Mouse (Mus musculus): ENCODE measurements around the gene Mapk8ip3. TPM values are rescaled to one million over a fixed set of nuclear protein-coding genes. Genes with fewer than 3 reads are reported as not detected.

Gene Mapk8ip3
- polyA plus RNA-seq, 1 experiment from 2014 or later, result 31.1 TPM

- no peak overlapping the region for H3K4me2 ChIP-seq
- H3K36me3 ChIP-seq, result peaks cover 52% of the 10 kb centered on the region
- WGBS, result 87% methylated on average over 19 of the region's 19 CpGs
- no peaks in the 10 kb centered on the region for H3K27me3 ChIP-seq
- no peaks in the 10 kb centered on the region for H3K9me3 ChIP-seq (replicated peaks)
- no peak overlapping the region for H3K27ac ChIP-seq
- H3K9ac ChIP-seq, result no peak overlapping the region
- no peak overlapping the region for H3K4me3 ChIP-seq (replicated peaks)
- no peak for ATAC-seq (replicated peaks; ENCODE audit: low FRiP score)
- H3K4me1 ChIP-seq, result peaks cover 37% of the 10 kb centered on the region
Observed at GRCm38 (mm10) chr17:24890151-24891092, 46.4 kb downstream of the Mapk8ip3 start.

- no peak for ATAC-seq (replicated peaks; ENCODE audit: low FRiP score)
- Histone ChIP-seq H3K4me1 (peaks cover 35% of the 10 kb centered on the region), H3K36me3 (peaks cover 58% of the 10 kb centered on the region), H3K27ac (no peak overlapping the region), H3K4me3 (replicated peaks) (no peak overlapping the region), H3K9ac (no peak overlapping the region), H3K27me3 (no peaks in the 10 kb centered on the region), H3K4me2 (no peak overlapping the region), H3K9me3 (replicated peaks) (no peaks in the 10 kb centered on the region)
- 88% methylated on average over 3 of the region's 3 CpGs for WGBS
Observed at GRCm38 (mm10) chr17:24888862-24889261, 47.9 kb downstream of the Mapk8ip3 start.

GRCm38 (mm10) chr17:24887291-24888080 is 49.3 kb downstream of the Mapk8ip3 start:
- H3K9ac ChIP-seq, result peak overlapping the region; percentile 83
- H3K4me3 ChIP-seq (replicated peaks), result peak overlapping the region; percentile 95
- peak overlapping the region; percentile 89 for H3K4me2 ChIP-seq
- peaks cover 29% of the 10 kb centered on the region for H3K4me1 ChIP-seq
- no peak for ATAC-seq (replicated peaks; ENCODE audit: low FRiP score)
- no peaks in the 10 kb centered on the region for H3K9me3 ChIP-seq (replicated peaks)
- WGBS, result 57% methylated on average over 18 of the region's 18 CpGs
- H3K27me3 ChIP-seq, result no peaks in the 10 kb centered on the region
- H3K27ac ChIP-seq, result peak overlapping the region; percentile 81
- peaks cover 58% of the 10 kb centered on the region for H3K36me3 ChIP-seq

- H3K4me3 ChIP-seq (replicated peaks), result peak overlapping the region; percentile 95
- H3K36me3 ChIP-seq, result peaks cover 56% of the 10 kb centered on the region
- H3K27ac ChIP-seq, result peak overlapping the region; percentile 81
- peaks cover 30% of the 10 kb centered on the region for H3K4me1 ChIP-seq
- H3K27me3 ChIP-seq, result no peaks in the 10 kb centered on the region
- H3K9me3 ChIP-seq (replicated peaks), result no peaks in the 10 kb centered on the region
- WGBS, result under 1% methylated on average over 18 of the region's 18 CpGs
- H3K4me2 ChIP-seq, result peak overlapping the region; percentile 89
- peak; percentile 41 for ATAC-seq (replicated peaks; ENCODE audit: low FRiP score)
- peak overlapping the region; percentile 83 for H3K9ac ChIP-seq
Observed at GRCm38 (mm10) chr17:24886932-24887271, 49.9 kb downstream of the Mapk8ip3 start.

GRCm38 (mm10) chr17:24886134-24886931 is 50.4 kb downstream of the Mapk8ip3 start, which contains the start of the genes Nubp2 and Spsb3:
Nubp2 (minus strand) TSS chr17:24886349.
Spsb3 (plus strand) TSS chr17:24886643.
- no peaks in the 10 kb centered on the region for H3K27me3 ChIP-seq

GRCm38 (mm10) chr17:24885356-24886133 is 51.2 kb downstream of the Mapk8ip3 start:
- Histone ChIP-seq H3K4me2 (peak overlapping the region; percentile 92), H3K4me3 (replicated peaks) (peak overlapping the region; percentile 95)

More at GRCm38 (mm10) chr17:24886134-24886931, 50.4 kb downstream of the Mapk8ip3 start, which contains the start of the genes Nubp2 and Spsb3:
- H3K9me3 ChIP-seq (replicated peaks), result no peaks in the 10 kb centered on the region
- H3K4me2 ChIP-seq, result peak within 1 kb of the TSS; percentile 92
- peak within 1 kb of the TSS; percentile 95 for H3K4me3 ChIP-seq (replicated peaks)
- peak; percentile 96 for ATAC-seq (replicated peaks; ENCODE audit: low FRiP score)
- peaks cover 35% of the 10 kb centered on the region for H3K4me1 ChIP-seq
- peak within 1 kb of the TSS; percentile 83 for H3K9ac ChIP-seq
- peak within 1 kb of the TSS; percentile 81 for H3K27ac ChIP-seq
- under 1% methylated on average over 69 of the region's 69 CpGs for WGBS
- peaks cover 50% of the 10 kb centered on the region for H3K36me3 ChIP-seq

GRCm38 (mm10) chr17:24884391-24884790 is 52.4 kb downstream of the Mapk8ip3 start:
- peaks cover 31% of the 10 kb centered on the region for H3K36me3 ChIP-seq
- H3K4me1 ChIP-seq, result peaks cover 36% of the 10 kb centered on the region
- ATAC-seq (replicated peaks; ENCODE audit: low FRiP score), result no peak
- no peak overlapping the region for H3K9ac ChIP-seq
- no peaks in the 10 kb centered on the region for H3K9me3 ChIP-seq (replicated peaks)
- no peak overlapping the region for H3K4me3 ChIP-seq (replicated peaks)
- no peak overlapping the region for H3K4me2 ChIP-seq
- WGBS, result 89% methylated on average over 6 of the region's 6 CpGs
- no peaks in the 10 kb centered on the region for H3K27me3 ChIP-seq
- no peak overlapping the region for H3K27ac ChIP-seq

More at GRCm38 (mm10) chr17:24885356-24886133, 51.2 kb downstream of the Mapk8ip3 start:
- ATAC-seq (replicated peaks; ENCODE audit: low FRiP score), result no peak
- no peaks in the 10 kb centered on the region for H3K27me3 ChIP-seq
- peaks cover 42% of the 10 kb centered on the region for H3K36me3 ChIP-seq
- 24% methylated on average over 22 of the region's 22 CpGs for WGBS
- peaks cover 36% of the 10 kb centered on the region for H3K4me1 ChIP-seq
- peak overlapping the region; percentile 75 for H3K9ac ChIP-seq
- no peaks in the 10 kb centered on the region for H3K9me3 ChIP-seq (replicated peaks)
- no peak overlapping the region for H3K27ac ChIP-seq

GRCm38 (mm10) chr17:24881738-24882440 is 54.9 kb downstream of the Mapk8ip3 start:
- WGBS, result 44% methylated on average over 7 of the region's 7 CpGs
- Histone ChIP-seq H3K4me3 (replicated peaks) (no peak overlapping the region), H3K27ac (no peak overlapping the region), H3K4me2 (no peak overlapping the region), H3K36me3 (peaks cover 24% of the 10 kb centered on the region), H3K27me3 (no peaks in the 10 kb centered on the region), H3K9ac (no peak overlapping the region), H3K4me1 (peaks cover 22% of the 10 kb centered on the region), H3K9me3 (replicated peaks) (no peaks in the 10 kb centered on the region)
- ATAC-seq (replicated peaks; ENCODE audit: low FRiP score), result no peak

- Histone ChIP-seq H3K4me2 (no peak overlapping the region), H3K4me1 (peaks cover 11% of the 10 kb centered on the region), H3K4me3 (replicated peaks) (no peak overlapping the region), H3K27ac (no peak overlapping the region), H3K9ac (no peak overlapping the region), H3K36me3 (peaks cover 14% of the 10 kb centered on the region), H3K9me3 (replicated peaks) (no peaks in the 10 kb centered on the region), H3K27me3 (no peaks in the 10 kb centered on the region)
- WGBS, result 76% methylated on average over 8 of the region's 8 CpGs
- no peak for ATAC-seq (replicated peaks; ENCODE audit: low FRiP score)
Observed at GRCm38 (mm10) chr17:24878531-24878930, 58.2 kb downstream of the Mapk8ip3 start.

- Histone ChIP-seq H3K4me2 (no peak overlapping the region), H3K36me3 (peaks cover 10% of the 10 kb centered on the region), H3K4me3 (replicated peaks) (no peak overlapping the region), H3K27me3 (no peaks in the 10 kb centered on the region), H3K4me1 (peaks cover 11% of the 10 kb centered on the region), H3K9me3 (replicated peaks) (no peaks in the 10 kb centered on the region), H3K9ac (no peak overlapping the region), H3K27ac (peak overlapping the region; percentile 41; the same call in 1 of the 2 replicates)
- no peak for ATAC-seq (replicated peaks; ENCODE audit: low FRiP score)
- 29% methylated on average over 5 of the region's 5 CpGs for WGBS
Observed at GRCm38 (mm10) chr17:24878117-24878397, 58.7 kb downstream of the Mapk8ip3 start.

Data from kidney, embryonic 15.5 days (tissue).